Mouse (Mus musculus) adrenal gland, postnatal 4 days (tissue): ENCODE data around the gene Slfn3. TPM values are rescaled to one million over a fixed set of nuclear protein-coding genes. Genes with fewer than 3 reads are reported as not detected.

Source experiments
- total RNA-seq, 2 experiments: library from RNA; stranded (reverse); gene quantifications; 2 replicates each; pipeline ENCODE4 v1.2.3; 2021

The Slfn3 gene
- total RNA-seq, 2 experiments from 2014 or later, result 3.8 to 4.8 TPM

Other genes with a start within 250 kb of the Slfn3 start
- 10 to 100 TPM; 25.0 to 25.4 TPM for gene Slfn5, start 240.0 kb upstream of the Slfn3 start, total RNA-seq
- gene Slfn9, start 199.5 kb upstream of the Slfn3 start, total RNA-seq, result 10 to 100 TPM; 15.7 to 18.1 TPM
- gene Slfn8, start 170.5 kb upstream of the Slfn3 start, total RNA-seq, result 1 to 10 TPM in 1 of 2 experiments, under 1 TPM in 1; 0.84 to 1.3 TPM
- gene Slfn2, start 126.2 kb upstream of the Slfn3 start, total RNA-seq, result 1 to 10 TPM; 5.2 to 5.3 TPM
- gene Slfn1, start 74.5 kb upstream of the Slfn3 start, total RNA-seq, result under 1 TPM; 0.25 to 0.54 TPM
- gene Slfn4, start 16.1 kb upstream of the Slfn3 start, total RNA-seq, result under 1 TPM; 0.31 to 0.59 TPM
- gene Slfn14, start 95.4 kb downstream of the Slfn3 start, total RNA-seq, result 1 to 10 TPM; 1.9 to 3.7 TPM
- gene Ap2b1, start 107.7 kb downstream of the Slfn3 start, total RNA-seq, result 100 to 1,000 TPM; 105 to 121 TPM
- 10 to 100 TPM; 17.6 to 20.0 TPM for gene Pex12, start 111.3 kb downstream of the Slfn3 start, total RNA-seq
- gene Rasl10b, start 217.8 kb downstream of the Slfn3 start, total RNA-seq, result 10 to 100 TPM; 10.8 to 11.4 TPM
- gene Gas2l2, start 238.1 kb downstream of the Slfn3 start, total RNA-seq, result under 1 TPM in 1 of 2 experiments, not detected in 1; 0.11 TPM
- gene 1700020L24Rik, start 246.3 kb downstream of the Slfn3 start, total RNA-seq, result under 1 TPM; 0.48 to 0.56 TPM